Mouse (Mus musculus): ENCODE results near the gene Abcc3. TPM values are rescaled to one million over a fixed set of nuclear protein-coding genes. Genes with fewer than 3 reads are reported as not detected.
A peak's percentile ranks its signal among the peaks of the same experiment; 100 is the strongest.
"Not testable (repeated sequence)": the region's sequence is repeated elsewhere in the genome, so short reads cannot be mapped to it uniquely, and the experiment has no call there.

Gene Abcc3
- total and polyA plus RNA-seq, 2 experiments from 2014 or later, result 0.99 to 3.6 TPM

- peaks cover 17% of the 10 kb centered on the region for H3K36me3 ChIP-seq (ENCODE audit: insufficient read depth, low read length)
- no peaks in the 10 kb centered on the region for H3K27me3 ChIP-seq (ENCODE audit: insufficient read depth, low read length)
- H3K27ac ChIP-seq (ENCODE audit: low read depth, low read length), result peak overlapping the region; percentile 58
- 0 out of 2 replicates have a peak, but pooled peaks have one; percentile 48 for ATAC-seq (ENCODE audit: low FRiP score)
- no peak overlapping the region for H3K4me3 ChIP-seq (ENCODE audit: low read depth, low read length)
- no peak overlapping the region for H3K4me2 ChIP-seq (ENCODE audit: low read depth, low read length, poor library complexity, severe bottlenecking)
- 18% methylated on average over 11 of the region's 11 CpGs for WGBS
- no peak overlapping the region for H3K9ac ChIP-seq (replicated peaks; ENCODE audit: low read length, poor library complexity, severe bottlenecking)
- H3K4me1 ChIP-seq (ENCODE audit: insufficient read depth, low read length), result 0 out of 2 replicates have a peak, but pooled peaks cover 3% of the 10 kb centered on the region
- H3K9me3 ChIP-seq (ENCODE audit: low read length), result no peaks in the 10 kb centered on the region
- peak; percentile 51 for DNase-seq (ENCODE audit: low spot score)
- no peak for TF ChIP-seq CTCF (IDR thresholded peaks at IDR 0.05)
Measured at GRCm38 (mm10) chr11:94407803-94408321, 15.1 kb upstream of the Abcc3 start.

DNA sequence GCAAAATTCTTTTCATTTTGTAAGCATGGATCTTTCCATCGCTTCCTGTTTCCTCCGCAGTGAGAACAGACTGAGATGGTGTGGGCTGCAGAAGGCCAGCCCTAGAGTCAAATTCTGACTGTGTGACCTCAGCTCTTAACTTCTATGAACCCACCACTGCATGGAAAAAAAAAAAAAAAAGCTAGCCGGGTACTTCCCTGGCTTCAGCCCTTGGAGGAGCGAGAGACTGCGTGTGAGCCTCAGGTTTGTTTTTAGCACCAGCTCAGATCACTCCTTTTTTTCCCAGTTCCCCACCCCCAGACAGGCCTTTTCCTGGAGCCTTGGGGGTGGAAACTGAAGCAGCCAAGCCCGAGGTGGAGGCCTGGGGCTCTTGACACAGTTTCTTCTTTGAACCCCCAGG, 12.6 kb upstream of the Abcc3 start:
- DNase-seq (ENCODE audit: low spot score), result no peak
- H3K4me1 ChIP-seq (ENCODE audit: insufficient read depth, low read length), result 0 out of 2 replicates have a peak, but pooled peaks cover 3% of the 10 kb centered on the region
- no peaks in the 10 kb centered on the region for H3K27me3 ChIP-seq (ENCODE audit: insufficient read depth, low read length)
- ATAC-seq (ENCODE audit: low FRiP score), result no peak
- H3K27ac ChIP-seq (ENCODE audit: low read depth, low read length), result no peak overlapping the region
- no peak for TF ChIP-seq CTCF (IDR thresholded peaks at IDR 0.05)
- H3K9ac ChIP-seq (replicated peaks; ENCODE audit: low read length, poor library complexity, severe bottlenecking), result no peak overlapping the region
- H3K4me2 ChIP-seq (ENCODE audit: low read depth, low read length, poor library complexity, severe bottlenecking), result no peak overlapping the region
- H3K36me3 ChIP-seq (ENCODE audit: insufficient read depth, low read length), result peaks cover 10% of the 10 kb centered on the region
- H3K4me3 ChIP-seq (ENCODE audit: low read depth, low read length), result no peak overlapping the region
- H3K9me3 ChIP-seq (ENCODE audit: low read length), result no peaks in the 10 kb centered on the region
- 66% methylated on average over 6 of the region's 6 CpGs for WGBS

- DNase-seq (ENCODE audit: low spot score) (peak; percentile 63), ATAC-seq (ENCODE audit: low FRiP score) (0 out of 2 replicates have a peak, but pooled peaks have one; percentile 17)
- Histone ChIP-seq H3K4me2 (ENCODE audit: low read depth, low read length, poor library complexity, severe bottlenecking) (no peak overlapping the region), H3K9ac (replicated peaks; ENCODE audit: low read length, poor library complexity, severe bottlenecking) (no peak overlapping the region), H3K27me3 (ENCODE audit: insufficient read depth, low read length) (no peaks in the 10 kb centered on the region), H3K36me3 (ENCODE audit: insufficient read depth, low read length) (peaks cover 7% of the 10 kb centered on the region), H3K27ac (ENCODE audit: low read depth, low read length) (no peak overlapping the region), H3K4me3 (ENCODE audit: low read depth, low read length) (no peak overlapping the region), H3K9me3 (ENCODE audit: low read length) (no peaks in the 10 kb centered on the region), H3K4me1 (ENCODE audit: insufficient read depth, low read length) (0 out of 2 replicates have a peak, but pooled peaks cover 3% of the 10 kb centered on the region)
- peak; percentile 93 for TF ChIP-seq CTCF (IDR thresholded peaks at IDR 0.05)
- 24% methylated on average over 11 of the region's 11 CpGs for WGBS
Measured at GRCm38 (mm10) chr11:94404641-94405260, 12.0 kb upstream of the Abcc3 start.

GRCm38 (mm10) chr11:94404178-94404577, 11.4 kb upstream of the Abcc3 start:
- H3K4me3 ChIP-seq (ENCODE audit: low read depth, low read length), result no peak overlapping the region
- no peak overlapping the region for H3K9ac ChIP-seq (replicated peaks; ENCODE audit: low read length, poor library complexity, severe bottlenecking)
- peaks cover 1% of the 10 kb centered on the region; the same call in 1 of the 2 replicates for H3K36me3 ChIP-seq (ENCODE audit: insufficient read depth, low read length)
- H3K9me3 ChIP-seq (ENCODE audit: low read length), result no peaks in the 10 kb centered on the region
- TF ChIP-seq CTCF (IDR thresholded peaks at IDR 0.05), result no peak
- WGBS, result 57% methylated on average over 5 of the region's 5 CpGs
- no peak overlapping the region for H3K27ac ChIP-seq (ENCODE audit: low read depth, low read length)
- H3K4me1 ChIP-seq (ENCODE audit: insufficient read depth, low read length), result 0 out of 2 replicates have a peak, but pooled peaks cover 3% of the 10 kb centered on the region
- ATAC-seq (ENCODE audit: low FRiP score) (no peak), DNase-seq (ENCODE audit: low spot score) (no peak)
- H3K4me2 ChIP-seq (ENCODE audit: low read depth, low read length, poor library complexity, severe bottlenecking), result no peak overlapping the region
- H3K27me3 ChIP-seq (ENCODE audit: insufficient read depth, low read length), result no peaks in the 10 kb centered on the region

- no peak for TF ChIP-seq CTCF (IDR thresholded peaks at IDR 0.05)
- H3K4me3 ChIP-seq (ENCODE audit: low read depth, low read length), result no peak overlapping the region
- no peak overlapping the region for H3K4me2 ChIP-seq (ENCODE audit: low read depth, low read length, poor library complexity, severe bottlenecking)
- H3K27me3 ChIP-seq (ENCODE audit: insufficient read depth, low read length), result no peaks in the 10 kb centered on the region
- no peaks in the 10 kb centered on the region for H3K36me3 ChIP-seq (ENCODE audit: insufficient read depth, low read length)
- WGBS, result 83% methylated on average over 10 of the region's 10 CpGs
- H3K9me3 ChIP-seq (ENCODE audit: low read length), result no peaks in the 10 kb centered on the region
- ATAC-seq (ENCODE audit: low FRiP score) (no peak), DNase-seq (ENCODE audit: low spot score) (no peak)
- no peak overlapping the region for H3K9ac ChIP-seq (replicated peaks; ENCODE audit: low read length, poor library complexity, severe bottlenecking)
- H3K27ac ChIP-seq (ENCODE audit: low read depth, low read length), result no peak overlapping the region
- 0 out of 2 replicates have a peak, but pooled peaks cover 3% of the 10 kb centered on the region for H3K4me1 ChIP-seq (ENCODE audit: insufficient read depth, low read length)
Measured at GRCm38 (mm10) chr11:94403757-94404156, 11.0 kb upstream of the Abcc3 start.

- H3K27ac ChIP-seq (ENCODE audit: low read depth, low read length), result no peak overlapping the region
- no peaks in the 10 kb centered on the region for H3K27me3 ChIP-seq (ENCODE audit: insufficient read depth, low read length)
- no peak overlapping the region for H3K4me2 ChIP-seq (ENCODE audit: low read depth, low read length, poor library complexity, severe bottlenecking)
- H3K4me3 ChIP-seq (ENCODE audit: low read depth, low read length), result no peak overlapping the region
- no peaks in the 10 kb centered on the region for H3K9me3 ChIP-seq (ENCODE audit: low read length)
- no peaks in the 10 kb centered on the region for H3K36me3 ChIP-seq (ENCODE audit: insufficient read depth, low read length)
- DNase-seq (ENCODE audit: low spot score) (no peak), ATAC-seq (ENCODE audit: low FRiP score) (no peak)
- no peak overlapping the region for H3K9ac ChIP-seq (replicated peaks; ENCODE audit: low read length, poor library complexity, severe bottlenecking)
- no peak for TF ChIP-seq CTCF (IDR thresholded peaks at IDR 0.05)
- WGBS, result 83% methylated on average over 5 of the region's 5 CpGs
- 0 out of 2 replicates have a peak, but pooled peaks cover 3% of the 10 kb centered on the region for H3K4me1 ChIP-seq (ENCODE audit: insufficient read depth, low read length)
Measured at GRCm38 (mm10) chr11:94402731-94403130, 9.9 kb upstream of the Abcc3 start.

- not testable (repeated sequence) for H3K9me3 ChIP-seq (ENCODE audit: low read length); H3K4me3 ChIP-seq (ENCODE audit: low read depth, low read length); H3K27me3 ChIP-seq (ENCODE audit: insufficient read depth, low read length); H3K36me3 ChIP-seq (ENCODE audit: insufficient read depth, low read length); H3K4me1 ChIP-seq (ENCODE audit: insufficient read depth, low read length); DNase-seq (ENCODE audit: low spot score); ATAC-seq (ENCODE audit: low FRiP score); H3K9ac ChIP-seq (replicated peaks; ENCODE audit: low read length, poor library complexity, severe bottlenecking); H3K27ac ChIP-seq (ENCODE audit: low read depth, low read length); H3K4me2 ChIP-seq (ENCODE audit: low read depth, low read length, poor library complexity, severe bottlenecking)
- WGBS, result 91% methylated on average over 4 of the region's 4 CpGs
Measured at GRCm38 (mm10) chr11:94402029-94402428, 9.2 kb upstream of the Abcc3 start.
